In the genomic region with DNA sequence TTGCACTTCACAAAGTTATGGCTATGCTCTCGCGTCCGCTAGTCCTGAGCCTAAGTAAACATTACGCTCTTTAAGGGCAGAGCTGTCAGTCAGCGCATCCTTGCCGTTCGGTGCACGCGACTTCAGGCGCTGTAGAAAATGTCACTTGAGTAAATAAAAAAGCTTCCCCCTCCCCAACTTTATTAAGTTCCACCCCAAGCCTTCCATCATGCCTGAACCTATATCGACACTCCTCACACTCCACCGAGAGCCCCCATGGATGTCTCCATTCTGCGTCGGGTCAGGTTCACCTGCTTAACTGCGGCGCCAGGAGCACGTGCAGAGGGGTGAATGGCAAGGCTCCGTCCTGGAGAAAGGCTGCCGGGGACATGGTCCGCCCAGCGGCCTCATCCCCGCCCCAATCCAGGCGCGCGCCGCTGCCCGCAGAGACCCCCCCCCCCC, we compare ENCODE assay signal across 8 mouse cellular contexts. TPM values are rescaled to one million over a fixed set of nuclear protein-coding genes. Genes with fewer than 3 reads are reported as not detected.
A peak's percentile ranks its signal among the peaks of the same experiment; 100 is the strongest.
DNase-seq lines count a peak whose midpoint lies in the region; ATAC-seq and TF ChIP-seq lines count a peak whose summit lies in the region.

No protein-coding gene starts in this region.

- intact Hi-C loops in heart, postnatal 25 days (cut with DNase I) = loop anchor here (1.0 to 10.0 kb wide), 3 partner anchors 17 to 705 kb away; a partner anchor contains a TSS

- peaks cover 13% of the 10 kb centered on the region for H3K4me1 ChIP-seq in heart, embryonic 16.5 days (ENCODE audit: control insufficient read depth, insufficient read depth, low read length)
- peaks cover 31% of the 10 kb centered on the region for H3K4me1 ChIP-seq in G1E (ENCODE audit: insufficient read depth, low read depth, low read length)
- no peaks in the 10 kb centered on the region for H3K4me1 ChIP-seq in forebrain, embryonic 11.5 days (replicated peaks; ENCODE audit: control insufficient read depth, insufficient read depth, low read length)
- peaks cover 21% of the 10 kb centered on the region for H3K4me1 ChIP-seq in liver, embryonic 13.5 days (replicated peaks)
- H3K4me1 ChIP-seq in stomach, embryonic 16.5 days (ENCODE audit: control insufficient read depth, insufficient read depth, low read length) = peaks cover 11% of the 10 kb centered on the region; the same call in 1 of the 2 replicates

- H3K27me3 ChIP-seq in heart, embryonic 16.5 days (ENCODE audit: control insufficient read depth, insufficient read depth, low read length) = no peaks in the 10 kb centered on the region
- no peaks in the 10 kb centered on the region for H3K27me3 ChIP-seq in G1E (ENCODE audit: insufficient read depth, low read length)
- no peaks in the 10 kb centered on the region for H3K27me3 ChIP-seq in forebrain, embryonic 11.5 days (ENCODE audit: control insufficient read depth, insufficient read depth, low read length)
- no peaks in the 10 kb centered on the region for H3K27me3 ChIP-seq in liver, embryonic 13.5 days
- H3K27me3 ChIP-seq in stomach, embryonic 16.5 days (ENCODE audit: control insufficient read depth, insufficient read depth, low read length) = no peaks in the 10 kb centered on the region

- peak overlapping the region; percentile 85 for H3K9ac ChIP-seq in heart, embryonic 16.5 days (ENCODE audit: low read length)
- H3K9ac ChIP-seq in forebrain, embryonic 11.5 days (ENCODE audit: low read length) = peak overlapping the region; percentile 84
- H3K9ac ChIP-seq in liver, embryonic 13.5 days = peak overlapping the region; percentile 82
- peak overlapping the region; percentile 83 for H3K9ac ChIP-seq in stomach, embryonic 16.5 days (ENCODE audit: low read length)

- H3K4me3 ChIP-seq in heart, embryonic 16.5 days (ENCODE audit: low read length) = peak overlapping the region; percentile 80
- peak overlapping the region; percentile 84 for H3K4me3 ChIP-seq in G1E (ENCODE audit: low read depth, low read length)
- H3K4me3 ChIP-seq in forebrain, embryonic 11.5 days (ENCODE audit: low read depth, low read length) = peak overlapping the region; percentile 80
- peak overlapping the region; percentile 80 for H3K4me3 ChIP-seq in liver, embryonic 13.5 days (replicated peaks)
- peak overlapping the region; percentile 61 for H3K4me3 ChIP-seq in stomach, embryonic 16.5 days (replicated peaks; ENCODE audit: low read length)

- peak; percentile 75 for ATAC-seq in heart, embryonic 16.5 days (replicated peaks; ENCODE audit: extremely low read depth, insufficient read depth, low FRiP score)
- ATAC-seq in G1E (ENCODE audit: extremely low read depth, insufficient number of reproducible peaks, low FRiP score, poor library complexity, severe bottlenecking) = peak; percentile 56
- peak; percentile 86 for ATAC-seq in forebrain, embryonic 11.5 days (replicated peaks; ENCODE audit: low FRiP score)
- ATAC-seq in liver, embryonic 13.5 days (ENCODE audit: low read depth) = peak; percentile 82
- peak; percentile 80 for ATAC-seq in stomach, embryonic 16.5 days (ENCODE audit: insufficient read depth, low FRiP score)

- peaks cover 14% of the 10 kb centered on the region for H3K36me3 ChIP-seq in heart, embryonic 16.5 days (ENCODE audit: control insufficient read depth, insufficient read depth)
- peaks cover 38% of the 10 kb centered on the region for H3K36me3 ChIP-seq in G1E (replicated peaks)
- peaks cover 4% of the 10 kb centered on the region for H3K36me3 ChIP-seq in forebrain, embryonic 11.5 days (ENCODE audit: control insufficient read depth, insufficient read depth, low read length)
- peaks cover 19% of the 10 kb centered on the region for H3K36me3 ChIP-seq in liver, embryonic 13.5 days
- H3K36me3 ChIP-seq in stomach, embryonic 16.5 days (ENCODE audit: control insufficient read depth, insufficient read depth, low read length) = no peaks in the 10 kb centered on the region

- no peaks in the 10 kb centered on the region for H3K9me3 ChIP-seq in heart, embryonic 16.5 days (replicated peaks; ENCODE audit: control insufficient read depth, low read length)
- no peaks in the 10 kb centered on the region for H3K9me3 ChIP-seq in G1E (replicated peaks)
- H3K9me3 ChIP-seq in forebrain, embryonic 11.5 days (ENCODE audit: control insufficient read depth, low read length) = no peaks in the 10 kb centered on the region
- H3K9me3 ChIP-seq in liver, embryonic 13.5 days (replicated peaks) = no peaks in the 10 kb centered on the region
- H3K9me3 ChIP-seq in stomach, embryonic 16.5 days (replicated peaks; ENCODE audit: control insufficient read depth, low read length) = no peaks in the 10 kb centered on the region

- no peak for TF ChIP-seq CTCF in G1E (IDR thresholded peaks at IDR 0.05; ENCODE audit: low read depth, low read length)

- peak overlapping the region; percentile 72 for H3K27ac ChIP-seq in heart, embryonic 16.5 days (ENCODE audit: low read length)
- H3K27ac ChIP-seq in forebrain, embryonic 11.5 days (ENCODE audit: low read depth, low read length) = peak overlapping the region; percentile 57
- peak overlapping the region; percentile 86 for H3K27ac ChIP-seq in liver, embryonic 13.5 days
- peak overlapping the region; percentile 67 for H3K27ac ChIP-seq in stomach, embryonic 16.5 days (ENCODE audit: low read length)

- WGBS in heart, embryonic 16.5 days = 0% methylated on average over 27 of the region's 27 CpGs
- under 1% methylated on average over 21 of the region's 27 CpGs for WGBS in forebrain, embryonic 11.5 days
- under 1% methylated on average over 27 of the region's 27 CpGs for WGBS in liver, embryonic 13.5 days (ENCODE audit: insufficient replicate concordance)
- WGBS in stomach, embryonic 16.5 days = under 1% methylated on average over 27 of the region's 27 CpGs

- no peak for DNase-seq in heart, postnatal 25 days (ENCODE audit: low spot score)
- no peak for DNase-seq in G1E (ENCODE audit: low spot score)
- no peak for DNase-seq in forebrain, embryonic 11.5 days (ENCODE audit: low spot score)
- no peak for DNase-seq in liver, embryonic 13.5 days
- no peak for DNase-seq in thymus, postnatal 25 days
- DNase-seq in ovary, postnatal 14 days (ENCODE audit: low spot score) = no peak

- H3K4me2 ChIP-seq in heart, embryonic 16.5 days (ENCODE audit: low read depth, low read length) = peak overlapping the region; percentile 68
- H3K4me2 ChIP-seq in forebrain, embryonic 11.5 days (ENCODE audit: low read depth, low read length, severe bottlenecking) = peak overlapping the region; percentile 75
- H3K4me2 ChIP-seq in liver, embryonic 13.5 days = peak overlapping the region; percentile 83
- H3K4me2 ChIP-seq in stomach, embryonic 16.5 days (ENCODE audit: low read depth, low read length) = peak overlapping the region; percentile 81

RNA-seq across cellular contexts. Expression of a gene that starts 0.4 kb away (rescaled TPM):
- 14.1 and 17.2 TPM in 2 replicates for polyA plus RNA-seq in heart, embryonic 16.5 days (2015; fragmentation: Nextera tagmentation; extraction: Ambion mirVana)
- 1 to 10 TPM; 3.8 to 5.4 TPM for total RNA-seq in heart, postnatal 25 days (2021)
- 33.9 and 38.4 TPM in 2 replicates for total RNA-seq in G1E (2014; fragmentation: Nextera tagmentation)
- 39.6 and 44.5 TPM in 2 replicates for total RNA-seq in G1E (2017)
- 2.5 and 4.5 TPM in 2 replicates for polyA plus RNA-seq in G1E (2012)
- polyA plus RNA-seq in forebrain, embryonic 11.5 days (2014; fragmentation: Nextera tagmentation; extraction: Ambion mirVana) = 35.2 and 36.8 TPM in 2 replicates
- 21.8 and 25.1 TPM in 2 replicates for polyA plus RNA-seq in liver, embryonic 13.5 days (2015; fragmentation: Nextera tagmentation; extraction: Ambion mirVana)
- 25.2 and 30.5 TPM in 2 replicates for polyA plus RNA-seq in stomach, embryonic 16.5 days (2015; fragmentation: Nextera tagmentation; extraction: Ambion mirVana)

RNA-seq across cellular contexts. Expression of a gene that starts 29.3 kb away (rescaled TPM):
- polyA plus RNA-seq in heart, embryonic 16.5 days (2015; fragmentation: Nextera tagmentation; extraction: Ambion mirVana) = 33.7 and 34.6 TPM in 2 replicates
- total RNA-seq in heart, postnatal 25 days (2021) = 10 to 100 TPM; 72.9 to 77.9 TPM
- total RNA-seq in G1E (2014; fragmentation: Nextera tagmentation) (14.8 and 19.2 TPM in 2 replicates), G1E (2017) (17.8 and 19.3 TPM in 2 replicates)
- 10.2 and 11.5 TPM in 2 replicates for polyA plus RNA-seq in G1E (2012)
- 16.0 and 19.5 TPM in 2 replicates for polyA plus RNA-seq in forebrain, embryonic 11.5 days (2014; fragmentation: Nextera tagmentation; extraction: Ambion mirVana)
- polyA plus RNA-seq in liver, embryonic 13.5 days (2015; fragmentation: Nextera tagmentation; extraction: Ambion mirVana) = 15.9 and 17.0 TPM in 2 replicates
- 33.0 and 36.3 TPM in 2 replicates for polyA plus RNA-seq in stomach, embryonic 16.5 days (2015; fragmentation: Nextera tagmentation; extraction: Ambion mirVana)
